Mouse (Mus musculus) ES-Bruce4 (cell line): ENCODE results near the gene C1rb. TPM values are rescaled to one million over a fixed set of nuclear protein-coding genes. Genes with fewer than 3 reads are reported as not detected.
"Not testable (repeated sequence)": the region's sequence is repeated elsewhere in the genome, so short reads cannot be mapped to it uniquely, and the experiment has no call there.

Experiments
- H3K27ac ChIP-seq: 2 replicates; pipeline ENCODE4 v1.5.1; 2012; ENCODE audit warnings: low read length, inconsistent platforms; ENCODE audit not compliant: insufficient read depth
- H3K27me3 ChIP-seq: 2 replicates; pipeline ENCODE4 v1.6.1; 2012; ENCODE audit warnings: mild to moderate bottlenecking, low read length, inconsistent platforms; ENCODE audit not compliant: control insufficient read depth, poor library complexity, insufficient read depth, severe bottlenecking
- H3K36me3 ChIP-seq: 2 replicates; pipeline ENCODE4 v1.6.1; 2012; ENCODE audit warnings: inconsistent platforms, mild to moderate bottlenecking, low read length, moderate library complexity; ENCODE audit not compliant: control insufficient read depth, poor library complexity, insufficient read depth, severe bottlenecking
- H3K4me1 ChIP-seq: one replicate; pipeline ENCODE4 v1.8.1; 2011; ENCODE audit warnings: low read length; ENCODE audit not compliant: control insufficient read depth, insufficient read depth
- H3K4me3 ChIP-seq: 2 replicates; pipeline ENCODE4 v1.5.1; 2011; ENCODE audit warnings: low read depth, mild to moderate bottlenecking, low read length
- H3K9ac ChIP-seq: 2 replicates; pipeline ENCODE4 v1.6.1; 2012; ENCODE audit warnings: low read depth, mild to moderate bottlenecking, inconsistent platforms; ENCODE audit not compliant: poor library complexity, severe bottlenecking
- H3K9me3 ChIP-seq: replicated peaks from 2 replicates; pipeline ENCODE4 v1.6.1; 2012; ENCODE audit warnings: mild to moderate bottlenecking, low read length, inconsistent platforms; ENCODE audit not compliant: control insufficient read depth, poor library complexity, insufficient read depth, severe bottlenecking
- CTCF ChIP-seq: IDR thresholded peaks from one replicate; pipeline ENCODE4 v1.8.1; 2011; ENCODE audit warnings: low read depth, low read length
- EP300 ChIP-seq: IDR thresholded peaks from 2 replicates; pipeline ENCODE4 v1.6.1; 2011; ENCODE audit warnings: low read depth, low read length; ENCODE audit not compliant: insufficient read depth
- POLR2A ChIP-seq: IDR thresholded peaks from one replicate; pipeline ENCODE4 v1.8.1; 2011; ENCODE audit warnings: low read length; ENCODE audit not compliant: insufficient read depth
- polyA plus RNA-seq: library from polyadenylated mRNA; stranded (reverse); fragments of >200 nt; gene quantifications from 2 replicates; pipeline ENCODE4 v1.2.4, GENCODE M21; 2011; ENCODE audit warnings: low read depth; ENCODE audit not compliant: missing spikeins, insufficient read depth, insufficient read length

The C1rb gene
- polyA plus RNA-seq = not detected in 2 replicates

DNA sequence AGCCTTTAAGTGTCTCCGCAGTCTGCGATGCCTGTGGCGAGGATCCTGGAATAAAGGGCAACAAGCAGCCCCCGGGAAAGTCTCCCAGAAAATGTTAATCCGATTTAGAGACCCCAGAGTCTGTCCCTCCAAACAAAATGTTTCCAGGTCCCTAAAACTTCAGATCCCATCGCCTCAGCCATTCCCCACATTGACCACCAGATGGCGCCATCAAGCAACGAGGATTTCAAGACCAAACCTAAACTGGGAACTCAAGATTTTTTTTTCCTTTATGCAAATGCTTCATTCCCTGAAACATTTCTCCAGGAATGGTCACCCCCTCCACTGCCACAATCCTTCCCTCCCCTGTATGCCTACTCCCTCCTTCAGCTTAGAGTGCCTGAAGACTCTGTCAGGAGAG lies at the start of gene C1rb:
TSS of gene C1rb (plus strand) at position 269 of the 400 bp plus-strand sequence.
- Histone ChIP-seq H3K4me3 (peak within 1 kb of the TSS; percentile 32), H3K27me3 (no peaks in the 10 kb centered on the region), H3K36me3 (no peaks in the 10 kb centered on the region), H3K9ac (0 out of 2 replicates have a peak within 1 kb of the TSS, but pooled peaks have one; percentile 19), H3K4me1 (no peaks in the 10 kb centered on the region), H3K9me3 (no peaks in the 10 kb centered on the region), H3K27ac (no peak within 1 kb of the TSS)
- no peak for TF ChIP-seq EP300
- TF ChIP-seq CTCF = peak; percentile 66
- no peak for TF ChIP-seq POLR2A

DNA sequence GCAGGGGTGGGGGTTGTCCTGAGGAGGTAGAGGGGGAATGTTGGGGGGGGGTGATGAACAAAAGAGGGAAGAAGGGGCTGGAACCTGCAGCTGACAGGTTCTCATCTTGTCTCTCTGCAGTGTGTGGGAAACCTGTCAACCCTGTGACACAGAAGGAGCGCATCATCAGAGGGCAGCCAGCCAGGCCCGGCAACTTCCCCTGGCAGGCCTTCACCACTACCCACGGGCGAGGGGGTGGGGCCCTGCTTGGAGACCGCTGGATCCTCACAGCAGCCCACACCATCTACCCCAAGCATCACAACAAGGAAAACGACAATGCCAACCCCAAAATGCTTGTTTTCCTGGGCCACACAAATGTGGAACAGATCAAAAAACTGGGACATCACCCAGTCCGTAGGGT lies 48.0 kb upstream of the C1rb start:
- not testable (repeated sequence) for H3K9ac ChIP-seq, H3K9me3 ChIP-seq, H3K4me1 ChIP-seq, H3K36me3 ChIP-seq, H3K27me3 ChIP-seq, H3K27ac ChIP-seq, H3K4me3 ChIP-seq

DNA sequence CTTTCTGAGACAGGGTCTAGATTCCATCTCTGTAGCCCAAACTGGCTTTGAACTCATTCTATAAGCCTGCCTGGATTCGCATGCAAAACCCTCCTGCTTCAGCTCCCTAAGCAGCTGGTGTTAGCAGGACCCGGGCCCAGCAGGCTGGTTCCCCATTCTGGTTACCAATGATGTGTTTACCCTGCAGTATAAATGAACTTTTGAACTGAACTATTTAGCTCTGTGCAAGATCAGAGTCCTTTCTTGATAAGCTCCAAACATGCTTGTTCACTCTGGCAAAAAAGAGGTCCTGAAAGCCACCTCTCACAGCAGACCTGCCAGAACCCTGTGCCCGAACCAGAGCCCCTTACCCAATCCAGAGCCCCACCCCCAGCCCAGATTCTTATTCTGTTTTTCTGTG lies 42.2 kb upstream of the C1rb start:
- H3K27me3 ChIP-seq = no peaks in the 10 kb centered on the region
- H3K4me3 ChIP-seq = no peak overlapping the region
- TF ChIP-seq EP300 = no peak
- TF ChIP-seq POLR2A = no peak
- TF ChIP-seq CTCF = no peak

DNA sequence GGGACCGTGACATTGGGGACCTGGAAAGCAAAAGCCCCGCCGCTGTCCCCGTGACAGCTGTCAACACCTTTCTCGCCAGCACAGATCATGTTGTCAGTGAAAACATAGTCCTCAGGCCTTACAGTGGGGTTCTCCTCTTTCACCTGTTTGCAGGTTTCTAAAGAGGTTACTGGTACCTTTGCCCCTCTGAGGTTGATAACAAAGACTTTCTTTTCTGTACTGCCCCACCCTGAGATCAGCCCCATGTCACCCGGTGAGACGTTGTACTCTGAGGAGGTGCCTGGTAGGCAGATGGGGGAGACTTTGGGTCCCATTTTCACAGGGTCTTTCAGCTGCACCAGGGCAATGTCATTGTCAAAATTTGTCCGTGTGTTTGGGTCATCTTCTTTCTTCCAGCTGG lies 39.0 kb upstream of the C1rb start:
- H3K9ac ChIP-seq = no peak overlapping the region
- H3K4me1 ChIP-seq = no peaks in the 10 kb centered on the region
- H3K4me3 ChIP-seq = no peak overlapping the region
- no peaks in the 10 kb centered on the region for H3K9me3 ChIP-seq
- H3K27me3 ChIP-seq = no peaks in the 10 kb centered on the region
- no peak for TF ChIP-seq EP300
- no peak for TF ChIP-seq CTCF
- no peak for TF ChIP-seq POLR2A
- H3K27ac ChIP-seq = no peak overlapping the region
- H3K36me3 ChIP-seq = no peaks in the 10 kb centered on the region

More for the DNA sequence above, 42.2 kb upstream of the C1rb start:
- no peaks in the 10 kb centered on the region for H3K36me3 ChIP-seq
- no peaks in the 10 kb centered on the region for H3K9me3 ChIP-seq
- no peaks in the 10 kb centered on the region for H3K4me1 ChIP-seq
- no peak overlapping the region for H3K27ac ChIP-seq
- H3K9ac ChIP-seq = no peak overlapping the region

DNA sequence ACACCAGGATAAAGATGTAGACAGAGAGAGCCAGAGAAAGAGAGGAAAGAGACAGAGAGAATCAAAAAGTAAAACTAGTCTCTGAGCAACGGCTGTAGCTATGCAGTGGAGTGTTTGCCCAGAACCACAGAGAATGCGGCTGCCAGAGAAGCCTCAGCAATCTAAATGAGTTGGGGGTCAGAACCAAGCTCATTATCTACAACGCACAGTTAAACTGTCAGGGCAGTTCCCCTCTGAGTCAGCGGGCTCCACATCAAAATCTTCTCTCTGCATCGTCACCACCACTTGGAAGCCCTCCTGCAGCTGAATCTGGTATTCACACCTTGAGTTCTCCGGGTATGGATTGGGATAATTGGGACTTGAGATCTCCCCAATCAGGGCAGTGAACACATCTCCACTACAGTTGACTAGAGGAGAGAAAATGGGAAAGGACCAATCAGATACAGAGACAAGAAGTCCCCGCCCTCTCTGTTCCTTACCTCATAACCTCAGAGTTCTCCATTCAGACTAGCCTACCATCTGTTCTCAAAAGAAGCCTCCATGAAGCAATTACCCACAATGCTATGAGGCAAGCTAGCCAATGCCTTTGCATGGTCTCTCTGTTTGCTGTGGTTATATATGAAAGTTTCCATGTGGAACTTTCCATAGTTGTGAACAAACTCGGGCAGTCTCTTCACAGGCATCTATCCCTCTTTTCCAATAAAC lies 33.8 kb upstream of the C1rb start:
- H3K36me3 ChIP-seq, H3K27ac ChIP-seq, H3K27me3 ChIP-seq, H3K4me3 ChIP-seq, H3K9me3 ChIP-seq, H3K9ac ChIP-seq, H3K4me1 ChIP-seq: not testable (repeated sequence)

DNA sequence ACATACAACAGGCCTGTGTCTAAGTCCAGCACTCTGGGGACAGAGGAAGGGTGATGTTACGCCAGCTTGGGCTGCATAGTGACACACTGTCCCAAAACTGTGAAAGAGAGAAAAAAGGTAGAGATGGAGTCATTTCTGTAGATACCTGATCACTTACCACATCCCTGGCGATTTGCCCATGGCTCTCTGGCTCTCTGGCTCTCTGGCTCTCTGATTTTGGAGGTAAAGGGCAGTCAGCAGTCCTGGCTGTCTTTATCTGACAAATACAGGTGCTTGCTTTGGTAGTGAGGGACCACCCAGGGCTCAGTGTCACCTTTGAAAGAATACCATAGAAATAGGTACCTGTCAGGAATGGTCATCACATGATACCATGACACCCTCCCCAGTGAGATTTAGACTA lies 28.9 kb upstream of the C1rb start:
- not testable (repeated sequence) for H3K9ac ChIP-seq, H3K9me3 ChIP-seq, H3K4me1 ChIP-seq, H3K4me3 ChIP-seq, H3K27me3 ChIP-seq, H3K27ac ChIP-seq, H3K36me3 ChIP-seq

DNA sequence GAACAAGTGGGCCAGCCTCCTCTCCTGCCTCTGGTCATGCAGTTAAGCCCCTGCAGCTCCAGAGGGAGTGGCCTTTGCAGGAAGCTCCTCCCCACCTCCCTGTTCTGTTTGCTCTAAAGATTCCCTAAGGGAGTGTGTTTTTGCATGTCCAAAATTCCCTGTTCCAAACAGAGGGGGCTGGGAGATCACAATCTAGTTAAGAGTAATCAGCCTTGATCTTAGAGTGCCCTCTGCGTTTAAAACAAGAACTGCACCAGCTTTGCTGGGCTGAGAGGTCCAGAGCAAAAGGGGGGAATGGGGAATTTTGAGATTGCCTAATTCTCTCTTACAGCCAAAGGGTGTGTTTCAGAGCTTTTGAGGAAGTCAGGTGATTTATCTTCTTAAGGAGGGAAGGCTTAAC lies 27.8 kb upstream of the C1rb start, which contains the start of gene C1s1:
TSS of gene C1s1 (minus strand) at position 76 of the 400 bp plus-strand sequence.
- not testable (repeated sequence) for H3K4me1 ChIP-seq, H3K27ac ChIP-seq, H3K9me3 ChIP-seq, H3K4me3 ChIP-seq, H3K36me3 ChIP-seq, H3K9ac ChIP-seq, H3K27me3 ChIP-seq
